Mouse (Mus musculus) forebrain, embryonic 14.5 days (tissue): Measurements from ENCODE around the gene Mylpf. TPM values are rescaled to one million over a fixed set of nuclear protein-coding genes. Genes with fewer than 3 reads are reported as not detected.

Experiments used
- ATAC-seq: fragments of 200-750 bp; cut with Nextera tagmentation; 2 replicates; pipeline ENCODE4 v1.8.0; 2017; ENCODE audit warnings: mild to moderate bottlenecking, moderate library complexity
- DNase-seq: peaks from one replicate; pipeline ENCODE4 v3.0.0-alpha.2; 2015; ENCODE audit warnings: low spot score
- H3K27ac ChIP-seq: fragments of 300-500 bp; sonication (generic); 2 replicates; pipeline ENCODE4 v1.5.1; 2014; ENCODE audit warnings: low read depth, mild to moderate bottlenecking, control low read depth, low read length, moderate library complexity
- H3K27me3 ChIP-seq: fragments of 300-500 bp; sonication (generic); replicated peaks from 2 replicates; pipeline ENCODE4 v1.6.1; 2014; ENCODE audit warnings: low read length, control low read depth, mixed read lengths; ENCODE audit not compliant: control insufficient read depth, insufficient read depth
- H3K36me3 ChIP-seq: fragments of 300-500 bp; sonication (generic); 2 replicates; pipeline ENCODE4 v1.6.1; 2014; ENCODE audit warnings: low read length, control low read depth; ENCODE audit not compliant: control insufficient read depth, insufficient read depth
- H3K4me1 ChIP-seq: fragments of 300-500 bp; sonication (generic); 2 replicates; pipeline ENCODE4 v1.6.1; 2014; ENCODE audit warnings: antibody characterized with exemption, low read length, control low read depth; ENCODE audit not compliant: control insufficient read depth, insufficient read depth
- H3K4me2 ChIP-seq: fragments of 300-500 bp; sonication (generic); 2 replicates; pipeline ENCODE4 v1.6.1; 2014; ENCODE audit warnings: mild to moderate bottlenecking, control low read depth, low read length
- H3K4me3 ChIP-seq: fragments of 300-500 bp; sonication (generic); 2 replicates; pipeline ENCODE4 v1.5.1; 2014; ENCODE audit warnings: low read depth, low read length, control low read depth
- H3K9ac ChIP-seq: fragments of 300-500 bp; sonication (generic); 2 replicates; pipeline ENCODE4 v1.6.1; 2014; ENCODE audit warnings: mild to moderate bottlenecking, low read length, control low read depth, moderate library complexity
- H3K9me3 ChIP-seq: fragments of 300-500 bp; sonication (generic); replicated peaks from 2 replicates; pipeline ENCODE4 v1.6.1; 2016; ENCODE audit warnings: low read length, control low read depth, mixed read lengths; ENCODE audit not compliant: control insufficient read depth
- WGBS: fragments of 180-500 bp; shearing (Covaris S2); extraction: QIAGEN DNeasy Blood & Tissue Kit; methylation state at CpG from one replicate; pipeline ENCODE4 v1.1.7; 2014; 5-methylcytosine and 5-hydroxymethylcytosine counted together
- polyA plus RNA-seq: library from polyadenylated mRNA; unstranded; fragments of >200 nt; fragmentation: Nextera tagmentation; extraction: Ambion mirVana; gene quantifications from 2 replicates; pipeline ENCODE4 v1.2.1, GENCODE M21; 2014

Gene Mylpf
- polyA plus RNA-seq, 1 experiment from 2014 or later: 5.3 TPM

GRCm38 (mm10) chr7:127183345-127183744 is 25.3 kb upstream of the Mylpf start:
- H3K36me3 ChIP-seq: no peaks in the 10 kb centered on the region
- H3K27ac ChIP-seq: no peak overlapping the region
- no peak for DNase-seq
- H3K4me1 ChIP-seq: no peaks in the 10 kb centered on the region
- H3K4me2 ChIP-seq: no peak overlapping the region
- no peaks in the 10 kb centered on the region for H3K27me3 ChIP-seq
- no peak for ATAC-seq
- H3K4me3 ChIP-seq: no peak overlapping the region
- H3K9ac ChIP-seq: no peak overlapping the region
- H3K9me3 ChIP-seq: no peaks in the 10 kb centered on the region
- WGBS: 79% methylated on average over 8 of the region's 8 CpGs

GRCm38 (mm10) chr7:127183828-127184227 is 24.9 kb upstream of the Mylpf start:
- DNase-seq (no peak), ATAC-seq (no peak)
- no peaks in the 10 kb centered on the region for H3K36me3 ChIP-seq
- no peak overlapping the region for H3K4me2 ChIP-seq
- H3K9ac ChIP-seq: no peak overlapping the region
- H3K4me1 ChIP-seq: no peaks in the 10 kb centered on the region
- 77% methylated on average over 6 of the region's 6 CpGs for WGBS
- no peaks in the 10 kb centered on the region for H3K27me3 ChIP-seq
- H3K27ac ChIP-seq: no peak overlapping the region
- H3K9me3 ChIP-seq: no peaks in the 10 kb centered on the region
- H3K4me3 ChIP-seq: no peak overlapping the region

GRCm38 (mm10) chr7:127184720-127185119 is 24.0 kb upstream of the Mylpf start:
- no peak overlapping the region for H3K9ac ChIP-seq
- no peak overlapping the region for H3K4me2 ChIP-seq
- 55% methylated on average over 1 of the region's 1 CpGs for WGBS
- ATAC-seq: no peak
- no peak for DNase-seq
- H3K4me1 ChIP-seq: no peaks in the 10 kb centered on the region
- H3K36me3 ChIP-seq: no peaks in the 10 kb centered on the region
- no peak overlapping the region for H3K27ac ChIP-seq
- H3K4me3 ChIP-seq: no peak overlapping the region
- H3K27me3 ChIP-seq: no peaks in the 10 kb centered on the region
- H3K9me3 ChIP-seq: no peaks in the 10 kb centered on the region

GRCm38 (mm10) chr7:127185601-127186000 is 23.1 kb upstream of the Mylpf start:
- no peak overlapping the region for H3K27ac ChIP-seq
- no peak overlapping the region for H3K9ac ChIP-seq
- 80% methylated on average over 3 of the region's 3 CpGs for WGBS
- no peak overlapping the region for H3K4me2 ChIP-seq
- ATAC-seq: no peak
- peak; percentile 28 for DNase-seq
- no peaks in the 10 kb centered on the region for H3K4me1 ChIP-seq
- 0 out of 2 replicates have a peak, but pooled peaks cover 3% of the 10 kb centered on the region for H3K36me3 ChIP-seq
- H3K4me3 ChIP-seq: no peak overlapping the region
- H3K27me3 ChIP-seq: no peaks in the 10 kb centered on the region
- no peaks in the 10 kb centered on the region for H3K9me3 ChIP-seq

GRCm38 (mm10) chr7:127187351-127187750 is 21.3 kb upstream of the Mylpf start:
- DNase-seq: no peak
- Histone ChIP-seq H3K9me3 (no peaks in the 10 kb centered on the region), H3K27me3 (no peaks in the 10 kb centered on the region), H3K4me3 (no peak overlapping the region), H3K9ac (no peak overlapping the region), H3K27ac (no peak overlapping the region), H3K4me2 (no peak overlapping the region), H3K4me1 (no peaks in the 10 kb centered on the region), H3K36me3 (peaks cover 18% of the 10 kb centered on the region)
- no peak for ATAC-seq
- WGBS: 69% methylated on average over 10 of the region's 10 CpGs

- H3K27me3 ChIP-seq: no peaks in the 10 kb centered on the region
- no peaks in the 10 kb centered on the region for H3K9me3 ChIP-seq
- no peaks in the 10 kb centered on the region for H3K4me1 ChIP-seq
- H3K4me3 ChIP-seq: no peak overlapping the region
- WGBS: 86% methylated on average over 17 of the region's 17 CpGs
- no peak for DNase-seq
- H3K4me2 ChIP-seq: no peak overlapping the region
- no peak overlapping the region for H3K9ac ChIP-seq
- no peak overlapping the region for H3K27ac ChIP-seq
- ATAC-seq: no peak
- peaks cover 30% of the 10 kb centered on the region for H3K36me3 ChIP-seq
Measured at GRCm38 (mm10) chr7:127188305-127189276, 20.1 kb upstream of the Mylpf start.

GRCm38 (mm10) chr7:127190672-127191071 is 18.0 kb upstream of the Mylpf start:
- Histone ChIP-seq H3K9ac (no peak overlapping the region), H3K27me3 (no peaks in the 10 kb centered on the region), H3K27ac (no peak overlapping the region), H3K36me3 (peaks cover 41% of the 10 kb centered on the region), H3K4me1 (peaks cover 7% of the 10 kb centered on the region), H3K9me3 (no peaks in the 10 kb centered on the region), H3K4me3 (no peak overlapping the region), H3K4me2 (no peak overlapping the region)
- ATAC-seq: no peak
- DNase-seq: no peak
- WGBS: 88% methylated on average over 6 of the region's 6 CpGs

- DNase-seq (no peak), ATAC-seq (no peak)
- Histone ChIP-seq H3K4me3 (no peak overlapping the region), H3K9me3 (no peaks in the 10 kb centered on the region), H3K36me3 (peaks cover 51% of the 10 kb centered on the region), H3K9ac (no peak overlapping the region), H3K4me2 (no peak overlapping the region), H3K4me1 (peaks cover 13% of the 10 kb centered on the region), H3K27me3 (no peaks in the 10 kb centered on the region), H3K27ac (no peak overlapping the region)
- 95% methylated on average over 5 of the region's 5 CpGs for WGBS
Measured at GRCm38 (mm10) chr7:127192989-127193388, 15.7 kb upstream of the Mylpf start.

- 0 out of 2 replicates have a peak overlapping the region, but pooled peaks have one; percentile 59 for H3K4me3 ChIP-seq
- H3K9ac ChIP-seq: no peak overlapping the region
- ATAC-seq: no peak
- peak overlapping the region; percentile 92; the same call in 1 of the 2 replicates for H3K4me2 ChIP-seq
- peaks cover 13% of the 10 kb centered on the region for H3K4me1 ChIP-seq
- H3K27ac ChIP-seq: no peak overlapping the region
- 93% methylated on average over 17 of the region's 17 CpGs for WGBS
- no peak for DNase-seq
- H3K9me3 ChIP-seq: no peaks in the 10 kb centered on the region
- H3K27me3 ChIP-seq: no peaks in the 10 kb centered on the region
- peaks cover 62% of the 10 kb centered on the region for H3K36me3 ChIP-seq
Measured at GRCm38 (mm10) chr7:127194011-127194632, 14.6 kb upstream of the Mylpf start.
